Mouse (Mus musculus) liver, embryonic 13.5 days (tissue): ENCODE measurements around the gene Serpinb6a. TPM values are rescaled to one million over a fixed set of nuclear protein-coding genes. Genes with fewer than 3 reads are reported as not detected.

ENCODE experiments used
- ATAC-seq: fragments of 200-750 bp; cut with Nextera tagmentation; 2 replicates; pipeline ENCODE4 v1.8.0; 2017; ENCODE audit warnings: low read depth, mild to moderate bottlenecking, moderate number of reproducible peaks, moderate library complexity
- DNase-seq: peaks from one replicate; pipeline ENCODE4 v3.0.0; 2022
- H3K27ac ChIP-seq: fragments of 300-500 bp; sonication (generic); 2 replicates; pipeline ENCODE4 v1.5.1; 2015; ENCODE audit warnings: moderate library complexity, mild to moderate bottlenecking, inconsistent platforms
- H3K27me3 ChIP-seq: fragments of 300-500 bp; sonication (generic); 2 replicates; pipeline ENCODE4 v1.6.1; 2015; ENCODE audit warnings: mild to moderate bottlenecking, inconsistent platforms
- H3K36me3 ChIP-seq: fragments of 300-500 bp; sonication (generic); 2 replicates; pipeline ENCODE4 v1.6.1; 2015; ENCODE audit warnings: mild to moderate bottlenecking, inconsistent platforms
- H3K4me1 ChIP-seq: fragments of 300-500 bp; sonication (generic); replicated peaks from 2 replicates; pipeline ENCODE4 v1.6.1; 2015; ENCODE audit warnings: inconsistent platforms
- H3K4me2 ChIP-seq: fragments of 300-500 bp; sonication (generic); 2 replicates; pipeline ENCODE4 v1.6.1; 2015; ENCODE audit warnings: inconsistent platforms, mild to moderate bottlenecking, moderate library complexity
- H3K4me3 ChIP-seq: fragments of 300-500 bp; sonication (generic); replicated peaks from 2 replicates; pipeline ENCODE4 v1.5.1; 2015; ENCODE audit warnings: mild to moderate bottlenecking, inconsistent platforms
- H3K9ac ChIP-seq: fragments of 300-500 bp; sonication (generic); 2 replicates; pipeline ENCODE4 v1.6.1; 2015; ENCODE audit warnings: mild to moderate bottlenecking, inconsistent platforms
- H3K9me3 ChIP-seq: fragments of 300-500 bp; sonication (generic); replicated peaks from 2 replicates; pipeline ENCODE4 v1.6.1; 2016; ENCODE audit warnings: inconsistent platforms
- WGBS: fragments of 180-500 bp; shearing (Covaris S2); methylation state at CpG from one replicate; pipeline ENCODE4 v1.1.7; 2015; ENCODE audit not compliant: insufficient replicate concordance; 5-methylcytosine and 5-hydroxymethylcytosine counted together
- polyA plus RNA-seq: library from polyadenylated mRNA; unstranded; fragments of >200 nt; fragmentation: Nextera tagmentation; extraction: Ambion mirVana; gene quantifications from 2 replicates; pipeline ENCODE4 v1.2.1, GENCODE M21; 2015

The Serpinb6a gene
- polyA plus RNA-seq, 1 experiment from 2014 or later = 14.2 TPM

GRCm38 (mm10) chr13:33903290-33903689 lies 99.3 kb downstream of the Serpinb6a start:
- ATAC-seq = no peak

GRCm38 (mm10) chr13:33894207-33894606 lies 108.4 kb downstream of the Serpinb6a start:
- no peaks in the 10 kb centered on the region for H3K9me3 ChIP-seq
- DNase-seq (no peak), ATAC-seq (no peak)
- H3K4me2 ChIP-seq = no peak overlapping the region
- H3K4me1 ChIP-seq = no peaks in the 10 kb centered on the region
- H3K36me3 ChIP-seq = no peaks in the 10 kb centered on the region
- H3K4me3 ChIP-seq = no peak overlapping the region
- no peak overlapping the region for H3K9ac ChIP-seq
- H3K27ac ChIP-seq = no peak overlapping the region
- H3K27me3 ChIP-seq = no peaks in the 10 kb centered on the region
- 42% methylated on average over 2 of the region's 2 CpGs for WGBS

More at GRCm38 (mm10) chr13:33903290-33903689, 99.3 kb downstream of the Serpinb6a start:
- H3K4me1 ChIP-seq = no peaks in the 10 kb centered on the region
- no peak overlapping the region for H3K4me3 ChIP-seq
- H3K36me3 ChIP-seq = no peaks in the 10 kb centered on the region
- no peak overlapping the region for H3K9ac ChIP-seq
- DNase-seq = no peak
- no peak overlapping the region for H3K27ac ChIP-seq
- H3K9me3 ChIP-seq = no peaks in the 10 kb centered on the region
- no peak overlapping the region for H3K4me2 ChIP-seq
- 56% methylated on average over 2 of the region's 2 CpGs for WGBS
- no peaks in the 10 kb centered on the region for H3K27me3 ChIP-seq

Other genes with a start within 250 kb of the Serpinb6a start
- gene Serpinb6e, start 159.4 kb downstream of the Serpinb6a start, polyA plus RNA-seq = not detected in 2 replicates
- gene Serpinb6c, start 97.1 kb downstream of the Serpinb6a start, polyA plus RNA-seq = not detected in 2 replicates
- 23.7 and 28.4 TPM in 2 replicates for gene Nqo2, start 38.1 kb downstream of the Serpinb6a start, polyA plus RNA-seq
- 11.6 and 12.5 TPM in 2 replicates for gene Ripk1, start 431 bp downstream of the Serpinb6a start, polyA plus RNA-seq
- 32.3 and 37.9 TPM in 2 replicates for gene Bphl, start 34.8 kb upstream of the Serpinb6a start, polyA plus RNA-seq
- 67.7 and 68.7 TPM in 2 replicates for gene Tubb2a, start 75.2 kb upstream of the Serpinb6a start, polyA plus RNA-seq
- 1.3 and 1.5 TPM in 2 replicates for gene Tubb2b, start 127.7 kb upstream of the Serpinb6a start, polyA plus RNA-seq
- gene Psmg4, start 160.2 kb upstream of the Serpinb6a start, polyA plus RNA-seq = 50.0 and 51.6 TPM in 2 replicates